Mouse (Mus musculus) cerebellum, adult 9-10 months (tissue): ENCODE measurements around the gene Bach2.

Experiments used
- DNase-seq: peaks from one replicate; pipeline ENCODE4 v3.0.0; 2022

Bach2 gene

GRCm38 (mm10) chr4:32365144-32365907, 126.7 kb downstream of the Bach2 start:
- no peak for DNase-seq

DNA sequence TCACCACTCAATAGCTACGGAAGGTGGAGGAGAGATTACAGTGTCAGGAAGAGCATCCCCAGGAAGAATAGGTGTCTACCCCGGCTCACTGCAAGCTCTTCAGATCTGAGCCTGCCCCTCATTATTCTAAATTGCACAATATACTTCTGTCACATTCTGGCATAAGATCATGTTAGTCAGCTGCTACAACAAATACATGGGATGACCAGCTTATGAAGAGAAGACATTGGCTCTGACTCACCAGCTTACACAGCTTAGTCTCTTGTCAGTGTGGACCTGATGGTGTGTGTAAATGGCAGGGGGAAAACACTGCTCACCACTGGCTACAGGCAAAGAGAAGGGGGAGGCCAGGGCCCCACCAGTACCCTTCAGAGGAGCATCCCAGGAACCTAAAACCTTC, 127.6 kb downstream of the Bach2 start:
- DNase-seq: no peak

- DNase-seq: no peak
Observed at GRCm38 (mm10) chr4:32368345-32368744, 129.7 kb downstream of the Bach2 start.

- no peak for DNase-seq
Observed at GRCm38 (mm10) chr4:32373085-32373484, 134.5 kb downstream of the Bach2 start.

GRCm38 (mm10) chr4:32373527-32373926, 134.9 kb downstream of the Bach2 start:
- DNase-seq: no peak

- DNase-seq: no peak
Observed at GRCm38 (mm10) chr4:32374751-32375582, 136.4 kb downstream of the Bach2 start.

- DNase-seq: peak; percentile 27
Observed at GRCm38 (mm10) chr4:32375721-32376526, 137.3 kb downstream of the Bach2 start.

DNA sequence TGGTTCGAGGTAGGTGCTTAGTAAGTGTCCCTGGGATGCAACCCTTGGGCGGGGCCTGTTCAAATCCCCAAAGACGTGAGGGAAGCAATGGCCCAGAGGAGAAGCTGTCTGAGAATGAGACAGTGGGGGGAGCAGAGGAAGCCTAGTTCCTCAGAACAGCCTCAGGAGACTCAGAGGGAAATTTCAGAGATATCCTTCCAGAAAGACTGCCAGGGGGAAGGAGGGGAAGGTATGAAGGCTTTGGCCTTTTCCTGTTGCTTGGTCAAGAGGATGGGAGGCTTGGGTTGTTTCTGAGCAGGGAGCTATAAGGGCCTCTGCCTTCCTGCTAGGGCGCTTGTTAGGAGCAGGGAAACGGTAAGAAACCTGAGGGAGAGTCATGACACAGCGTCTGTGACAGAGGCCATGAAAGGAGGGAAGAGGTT, 137.9 kb downstream of the Bach2 start:
- DNase-seq: no peak

DNA sequence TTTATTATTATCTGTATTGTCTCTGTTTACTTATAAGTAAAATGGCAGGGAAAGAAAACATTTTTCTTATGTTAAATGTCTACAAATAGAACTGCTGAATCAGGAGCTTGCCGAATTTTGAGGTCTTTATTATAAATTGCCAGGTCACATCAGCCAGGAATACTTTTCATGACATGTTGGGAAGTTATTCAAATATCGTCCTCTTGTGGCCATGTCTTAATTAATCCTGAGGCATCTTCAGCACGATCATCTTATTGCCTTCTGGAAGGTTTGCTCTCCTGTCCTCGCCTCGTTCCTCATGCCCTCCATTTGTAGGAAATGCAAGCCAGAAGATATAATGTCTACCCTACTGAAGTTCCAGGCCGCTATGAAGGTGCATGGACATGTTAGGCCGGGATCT, 140.5 kb downstream of the Bach2 start:
- no peak for DNase-seq

- DNase-seq: no peak
Observed at GRCm38 (mm10) chr4:32381666-32382381, 143.2 kb downstream of the Bach2 start.

DNA sequence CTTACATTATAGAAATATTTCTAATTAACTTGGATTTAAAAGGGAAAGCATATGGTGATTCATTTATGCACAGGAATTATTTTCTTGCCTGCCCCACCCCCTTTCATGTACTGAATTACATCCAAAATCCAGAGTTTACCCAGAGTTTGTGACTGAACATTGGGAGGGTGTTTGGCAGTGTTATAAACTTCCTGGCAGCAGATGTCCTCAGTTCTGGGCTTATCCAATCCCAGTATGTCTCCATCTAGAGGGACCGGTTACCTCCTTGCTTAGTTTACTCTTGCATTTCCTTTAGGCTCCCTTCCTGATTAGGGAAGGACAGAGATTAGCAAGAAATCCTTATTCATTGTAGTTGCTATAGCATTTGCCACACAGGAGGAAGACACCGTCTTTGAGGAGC, 146.5 kb downstream of the Bach2 start:
- DNase-seq: no peak

- DNase-seq: no peak
Observed at GRCm38 (mm10) chr4:32385623-32386022, 147.0 kb downstream of the Bach2 start.

GRCm38 (mm10) chr4:32386346-32386745, 147.7 kb downstream of the Bach2 start:
- no peak for DNase-seq

GRCm38 (mm10) chr4:32386931-32387330, 148.3 kb downstream of the Bach2 start:
- no peak for DNase-seq

- DNase-seq: no peak
Observed at GRCm38 (mm10) chr4:32387479-32388240, 149.1 kb downstream of the Bach2 start.

- DNase-seq: no peak
Observed at GRCm38 (mm10) chr4:32388564-32388963, 150.0 kb downstream of the Bach2 start.

- no peak for DNase-seq
Observed at GRCm38 (mm10) chr4:32389107-32389800, 150.7 kb downstream of the Bach2 start.

GRCm38 (mm10) chr4:32391260-32391659, 152.7 kb downstream of the Bach2 start:
- DNase-seq: no peak

GRCm38 (mm10) chr4:32393226-32393625, 154.6 kb downstream of the Bach2 start:
- no peak for DNase-seq

GRCm38 (mm10) chr4:32393951-32394350, 155.3 kb downstream of the Bach2 start:
- DNase-seq: no peak

- no peak for DNase-seq
Observed at GRCm38 (mm10) chr4:32394850-32395249, 156.2 kb downstream of the Bach2 start.
